ENCODE assay signal across 10 mouse cellular contexts in genomic region chr15:59950617-59951216, GRCm38 (mm10).
A peak's percentile ranks its signal among the peaks of the same experiment; 100 is the strongest.
DNase-seq lines count a peak whose midpoint lies in the region; ATAC-seq and TF ChIP-seq lines count a peak whose summit lies in the region.
"Had no signal": no experiment of that assay in that cellular context is flagged by ENCODE, and none has a peak within 500 bp of the region (broad histone marks: within the 10 kb centered on the region; RNA-seq: fewer than 3 reads in every experiment).

No protein-coding gene starts in this region.

- no peak for DNase-seq in layer of hippocampus, adult 2 months (ENCODE audit: low spot score in 2 of 2)
- DNase-seq in layer of hippocampus, adult 11-12 months (ENCODE audit: low spot score): no peak
- DNase-seq in CD4-positive helper T cell, adult 2 months (ENCODE audit: low read depth, low spot score): peak; percentile 39
- DNase-seq in retina, postnatal 1 day: no peak
- no peak for DNase-seq in frontal cortex, postnatal 10 days (ENCODE audit: low spot score in 2 of 2)

- no peak for TF ChIP-seq POLR2A in bone marrow macrophage, adult 2 months (IDR thresholded peaks at IDR 0.05; ENCODE audit: borderline replicate concordance, low read depth, low read length)

- peak overlapping the region; percentile 53 for H3K27ac ChIP-seq in layer of hippocampus, adult 2 months
- peak overlapping the region; percentile 51 for H3K27ac ChIP-seq in bone marrow macrophage, adult 2 months (ENCODE audit: insufficient read depth, low read depth, low read length)
- H3K27ac ChIP-seq: liver, embryonic 14.5 days; midbrain, embryonic 15.5 days had no signal

- ATAC-seq in megakaryocyte progenitor cell, adult 5-6 weeks (replicated peaks; ENCODE audit: poor library complexity): peak; percentile 90
- ATAC-seq in cerebellum, adult (ENCODE audit: insufficient number of reproducible peaks, low FRiP score, low TSS enrichment): no peak
- ATAC-seq: midbrain, embryonic 15.5 days had no signal

- TF ChIP-seq CTCF in layer of hippocampus, adult 2 months (conservative IDR thresholded peaks at IDR 0.05): no peak
- no peak for TF ChIP-seq CTCF in bone marrow macrophage, adult 2 months (IDR thresholded peaks at IDR 0.05; ENCODE audit: low read depth, low read length)

- no peak overlapping the region; the same call in 1 of the 2 replicates for H3K4me3 ChIP-seq in layer of hippocampus, adult 2 months
- H3K4me3 ChIP-seq in bone marrow macrophage, adult 2 months (ENCODE audit: insufficient read depth, low read length): peak overlapping the region; percentile 49
- H3K4me3 ChIP-seq: midbrain, embryonic 15.5 days had no signal

- H3K4me1 ChIP-seq in bone marrow macrophage, adult 2 months (ENCODE audit: control insufficient read depth, insufficient read depth, low read length): peaks cover 7% of the 10 kb centered on the region
- H3K4me1 ChIP-seq: midbrain, embryonic 15.5 days had no signal
